Mouse (Mus musculus) cerebellum, adult 2 months (tissue): Measurements from ENCODE around the gene Hp. TPM values are rescaled to one million over a fixed set of nuclear protein-coding genes. Genes with fewer than 3 reads are reported as not detected.

Source experiments
- DNase-seq, 2 experiments: peaks; one replicate each; pipeline ENCODE4 v3.0.0; 2021
- H3K27ac ChIP-seq: fragments of 200-500 bp; 2 replicates; pipeline ENCODE4 v1.5.1; 2012; ENCODE audit warnings: low read length, control low read depth, inconsistent platforms; ENCODE audit not compliant: insufficient read depth
- H3K27me3 ChIP-seq: fragments of 200-500 bp; 2 replicates; pipeline ENCODE4 v1.6.1; 2012; ENCODE audit warnings: inconsistent platforms, mild to moderate bottlenecking, low read length, moderate library complexity; ENCODE audit not compliant: control insufficient read depth, insufficient read depth
- H3K4me1 ChIP-seq: fragments of 200-500 bp; 2 replicates; pipeline ENCODE4 v1.6.1; 2011; ENCODE audit warnings: low read length; ENCODE audit not compliant: control insufficient read depth, insufficient read depth
- H3K4me3 ChIP-seq: fragments of 200-500 bp; replicated peaks from 2 replicates; pipeline ENCODE3; 2011; ENCODE audit warnings: mild to moderate bottlenecking, low read depth, low read length, control low read depth; ENCODE audit not compliant: insufficient read depth
- CTCF ChIP-seq: fragments of 200-500 bp; IDR thresholded peaks from 2 replicates; pipeline ENCODE4 v1.5.1; 2011; ENCODE audit warnings: low read depth, mild to moderate bottlenecking, control low read depth, low read length, moderate library complexity, borderline replicate concordance; ENCODE audit not compliant: insufficient read depth
- POLR2A ChIP-seq: fragments of 200-500 bp; IDR thresholded peaks from 2 replicates; pipeline ENCODE4 v1.6.1; 2011; ENCODE audit warnings: low read length, control low read depth, borderline replicate concordance; ENCODE audit not compliant: insufficient read depth
- WGBS: fragments of 180-500 bp; shearing (Covaris S2); methylation state at CpG from one replicate; pipeline ENCODE4 v1.1.7; 2018; 5-methylcytosine and 5-hydroxymethylcytosine counted together
- polyA plus RNA-seq: library from polyadenylated mRNA; depleted of rRNA; stranded (reverse); fragments of >200 nt; gene quantifications from 2 replicates; pipeline ENCODE4 v1.2.3, GENCODE M21; 2012

Hp gene
- polyA plus RNA-seq, 1 experiment: 0.44 TPM

GRCm38 (mm10) chr8:109584293-109584692 is 5.3 kb upstream of the Hp start:
- Histone ChIP-seq H3K4me3 (no peak overlapping the region), H3K4me1 (no peaks in the 10 kb centered on the region), H3K27me3 (no peaks in the 10 kb centered on the region), H3K27ac (no peak overlapping the region)
- 78% methylated on average over 4 of the region's 4 CpGs for WGBS
- DNase-seq: no peak
- TF ChIP-seq CTCF (no peak), POLR2A (no peak)

DNA sequence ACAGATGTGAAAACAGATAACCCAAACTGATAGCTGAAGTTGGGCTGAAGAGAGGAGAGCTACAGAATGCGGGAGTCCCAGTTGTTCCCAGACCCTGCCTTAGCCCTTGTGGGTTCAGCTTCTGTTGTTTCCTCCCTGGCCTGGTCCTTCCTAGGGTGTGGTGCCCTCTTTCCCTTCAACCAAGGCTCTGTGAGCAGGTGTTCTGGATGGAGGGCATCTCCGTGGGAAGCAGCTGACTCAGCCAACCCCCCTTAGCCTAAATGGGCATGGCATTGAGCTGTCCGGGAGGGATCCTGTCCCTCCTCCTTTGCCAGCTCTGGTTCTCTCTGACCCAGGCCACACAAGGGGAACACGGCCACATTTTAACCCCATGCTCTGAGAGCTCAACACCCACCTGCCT is 2.7 kb downstream of the Hp start:
- Histone ChIP-seq H3K27me3 (no peaks in the 10 kb centered on the region), H3K4me1 (no peaks in the 10 kb centered on the region), H3K27ac (no peak overlapping the region), H3K4me3 (no peak overlapping the region)
- DNase-seq: no peak
- TF ChIP-seq CTCF: no peak
- TF ChIP-seq POLR2A: no peak
- WGBS: 63% methylated on average over 4 of the region's 4 CpGs

- no peak for DNase-seq
- 90% methylated on average over 12 of the region's 12 CpGs for WGBS
- no peak overlapping the region for H3K27ac ChIP-seq
- no peaks in the 10 kb centered on the region; the same call in 1 of the 2 replicates for H3K4me1 ChIP-seq
- TF ChIP-seq POLR2A (no peak), CTCF (no peak)
- H3K27me3 ChIP-seq: no peaks in the 10 kb centered on the region
- H3K4me3 ChIP-seq: no peak overlapping the region
These were observed 7.8 kb downstream of the Hp start for GRCm38 (mm10) chr8:109571139-109571538.

GRCm38 (mm10) chr8:109565498-109566333 is 13.3 kb downstream of the Hp start, which contains the start of the genes Dhx38 and Txnl4b:
Dhx38 (minus strand) TSS chr8:109565861.
Txnl4b (plus strand) TSS chr8:109565892.
- peaks cover 3% of the 10 kb centered on the region; the same call in 1 of the 2 replicates for H3K4me1 ChIP-seq
- H3K27ac ChIP-seq: peak within 1 kb of the TSS; percentile 74
- TF ChIP-seq CTCF (no peak), POLR2A (peak; percentile 31; the same call in 1 of the 2 replicates)
- under 1% methylated on average over 52 of the region's 52 CpGs for WGBS
- peak; percentile 99 for DNase-seq
- peak within 1 kb of the TSS; percentile 92 for H3K4me3 ChIP-seq
- H3K27me3 ChIP-seq: no peaks in the 10 kb centered on the region

DNA sequence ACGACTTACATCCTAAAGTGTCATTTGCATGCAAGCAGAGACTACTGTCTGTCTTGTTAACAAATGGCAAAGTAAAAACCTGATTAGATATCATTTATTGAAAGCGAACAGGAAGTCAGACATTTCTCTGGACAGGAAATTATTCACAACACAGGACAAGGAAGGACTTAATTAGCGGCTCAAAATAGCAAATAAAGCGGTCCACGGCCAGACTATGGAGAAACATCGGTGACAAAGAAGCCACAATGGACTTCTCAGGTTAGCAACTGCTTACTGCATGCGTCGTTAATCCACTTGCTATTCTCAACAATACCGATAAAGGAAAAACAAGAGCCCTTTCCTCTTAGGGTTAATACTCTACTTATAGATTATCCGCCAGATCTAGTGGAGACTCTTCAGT is 14.2 kb downstream of the Hp start:
- H3K4me1 ChIP-seq: peaks cover 3% of the 10 kb centered on the region; the same call in 1 of the 2 replicates
- peak overlapping the region; percentile 92 for H3K4me3 ChIP-seq
- DNase-seq: no peak
- H3K27me3 ChIP-seq: no peaks in the 10 kb centered on the region
- 5% methylated on average over 10 of the region's 10 CpGs for WGBS
- H3K27ac ChIP-seq: no peak overlapping the region; the same call in 1 of the 2 replicates
- TF ChIP-seq POLR2A: no peak
- no peak for TF ChIP-seq CTCF

DNA sequence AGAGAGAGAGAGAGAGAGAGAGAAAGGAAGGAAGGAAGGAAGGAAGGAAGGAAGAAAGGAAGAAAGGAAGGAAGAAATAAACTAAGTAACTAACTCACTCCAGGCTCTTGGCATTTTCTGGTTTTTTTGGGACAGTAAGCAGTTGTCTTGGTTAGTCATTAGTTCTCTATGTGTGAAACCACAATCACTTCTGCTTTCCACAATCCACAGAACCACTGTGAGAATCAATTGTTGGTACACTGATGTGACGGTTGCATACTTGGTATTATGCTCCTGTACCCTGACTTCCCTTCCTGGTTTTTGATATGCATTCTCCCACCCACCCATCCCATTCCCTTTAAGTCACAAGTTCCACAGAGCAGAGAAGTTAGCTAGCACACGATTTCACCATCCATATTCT is 15.1 kb downstream of the Hp start:
- TF ChIP-seq CTCF (no peak), POLR2A (no peak)
- Histone ChIP-seq H3K27me3 (no peaks in the 10 kb centered on the region), H3K4me1 (peaks cover 3% of the 10 kb centered on the region; the same call in 1 of the 2 replicates), H3K4me3 (no peak overlapping the region), H3K27ac (no peak overlapping the region)
- 62% methylated on average over 2 of the region's 2 CpGs for WGBS
- DNase-seq: no peak

DNA sequence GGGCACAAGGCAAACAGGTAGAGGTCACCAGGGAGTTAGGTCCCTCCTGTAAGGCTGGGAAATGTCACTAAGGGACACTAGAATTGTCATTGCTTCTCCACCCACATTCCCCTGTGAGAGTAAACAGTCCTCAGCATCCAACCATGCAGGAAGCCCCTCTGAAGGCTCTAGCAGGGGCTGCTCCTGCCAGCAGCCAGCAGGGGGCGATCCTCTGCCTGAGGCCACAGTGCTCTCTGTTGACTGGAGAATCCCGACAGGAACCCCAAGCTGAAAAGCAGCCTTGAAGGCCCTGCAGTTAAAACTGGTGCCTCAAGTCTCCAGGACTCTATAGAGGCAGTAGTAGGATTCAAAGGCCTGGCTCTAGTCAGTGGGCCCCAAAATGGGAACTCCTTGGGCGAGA is 27.3 kb downstream of the Hp start:
- no peak overlapping the region for H3K4me3 ChIP-seq
- no peak for DNase-seq
- H3K27ac ChIP-seq: no peak overlapping the region
- H3K27me3 ChIP-seq: no peaks in the 10 kb centered on the region
- no peaks in the 10 kb centered on the region for H3K4me1 ChIP-seq
- WGBS: 39% methylated on average over 3 of the region's 3 CpGs
- TF ChIP-seq CTCF: 0 out of 2 replicates have a peak, but pooled peaks have one; percentile 17
- no peak for TF ChIP-seq POLR2A

GRCm38 (mm10) chr8:109544049-109544448 is 34.9 kb downstream of the Hp start:
- no peak for DNase-seq
- no peak overlapping the region for H3K4me3 ChIP-seq
- no peaks in the 10 kb centered on the region for H3K4me1 ChIP-seq
- 47% methylated on average over 3 of the region's 3 CpGs for WGBS
- no peak overlapping the region for H3K27ac ChIP-seq
- TF ChIP-seq CTCF: no peak
- no peaks in the 10 kb centered on the region for H3K27me3 ChIP-seq
